Mouse (Mus musculus): ENCODE data around the gene Gm20825.

Gene Gm20825

DNA sequence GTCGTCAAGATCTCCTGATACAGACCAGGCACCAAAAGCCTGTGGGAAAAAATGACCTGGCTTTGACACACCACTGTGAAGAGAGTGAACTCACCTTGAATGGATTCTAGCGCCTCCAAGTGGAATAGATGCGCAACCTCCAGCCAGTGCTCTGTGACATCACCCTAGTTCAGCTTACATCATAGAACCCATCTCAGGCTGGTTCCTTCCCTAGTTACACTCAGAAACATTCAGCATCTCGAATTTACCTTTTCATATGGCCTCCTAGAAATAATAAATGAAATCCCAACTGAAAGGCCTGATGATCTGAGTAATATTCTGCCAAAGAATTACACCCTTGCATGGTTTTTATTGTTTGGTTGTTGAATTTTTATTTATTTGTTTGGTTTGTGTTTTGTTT lies at the start of gene Gm20825:
Gene Gm20825 (minus strand): TSS at position 101 of the 400 bp plus-strand sequence.
- WGBS = 61% methylated on average over 3 of the region's 4 CpGs
